Mouse (Mus musculus): ENCODE measurements around the gene Dzip1.

Gene Dzip1

DNA sequence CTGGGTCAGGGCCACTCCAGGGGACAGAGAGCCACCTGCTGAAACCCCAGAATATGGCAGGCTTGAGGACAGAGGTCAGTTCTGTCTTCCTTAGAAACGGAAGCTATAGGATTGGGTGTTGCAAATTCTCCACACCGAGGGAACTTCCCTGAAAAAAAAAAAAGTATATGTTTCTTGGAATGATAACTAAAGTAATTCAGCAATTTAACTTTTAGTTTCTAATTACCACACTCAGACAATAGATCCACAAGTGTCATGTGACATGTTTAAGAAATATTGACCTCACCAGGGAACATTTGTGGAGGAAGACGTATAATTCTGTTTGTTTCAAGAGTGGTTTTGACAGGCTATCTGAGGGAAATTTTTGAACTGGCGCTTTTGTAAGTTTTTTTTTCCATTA lies 93.7 kb downstream of the Dzip1 start:
- no peak for DNase-seq

- no peak for DNase-seq
Measured at GRCm38 (mm10) chr14:118829331-118830095, 95.7 kb downstream of the Dzip1 start.

GRCm38 (mm10) chr14:118827283-118827904 lies 97.9 kb downstream of the Dzip1 start:
- DNase-seq, result no peak

GRCm38 (mm10) chr14:118826346-118826745 lies 98.9 kb downstream of the Dzip1 start:
- no peak for DNase-seq

Data from thymus, adult 18-20 months (tissue).